Mouse (Mus musculus) embryonic facial prominence, embryonic 14.5 days (tissue): Measurements from ENCODE around the gene Spata32. TPM values are rescaled to one million over a fixed set of nuclear protein-coding genes. Genes with fewer than 3 reads are reported as not detected.

Experiments used
- ATAC-seq: fragments of 200-750 bp; cut with Nextera tagmentation; 2 replicates; pipeline ENCODE4 v1.8.0; 2017; ENCODE audit warnings: low read depth, moderate number of reproducible peaks, moderate TSS enrichment
- DNase-seq: peaks from one replicate; pipeline ENCODE4 v3.0.0-alpha.2; 2015; ENCODE audit warnings: low spot score
- H3K27ac ChIP-seq: fragments of 300-500 bp; sonication (generic); replicated peaks from 2 replicates; pipeline ENCODE4 v1.5.1; 2014; ENCODE audit warnings: low read depth, mild to moderate bottlenecking, low read length, moderate library complexity
- H3K27me3 ChIP-seq: fragments of 300-500 bp; sonication (generic); replicated peaks from 2 replicates; pipeline ENCODE4 v1.6.1; 2014; ENCODE audit warnings: low read length; ENCODE audit not compliant: control insufficient read depth, insufficient read depth
- H3K36me3 ChIP-seq: fragments of 300-500 bp; sonication (generic); 2 replicates; pipeline ENCODE4 v1.6.1; 2014; ENCODE audit warnings: low read length, mixed read lengths; ENCODE audit not compliant: control insufficient read depth, insufficient read depth
- H3K4me1 ChIP-seq: fragments of 300-500 bp; sonication (generic); 2 replicates; pipeline ENCODE4 v1.6.1; 2014; ENCODE audit warnings: antibody characterized with exemption, low read length; ENCODE audit not compliant: control insufficient read depth, insufficient read depth
- H3K4me2 ChIP-seq: fragments of 300-500 bp; sonication (generic); 2 replicates; pipeline ENCODE4 v1.6.1; 2014; ENCODE audit warnings: low read depth, mild to moderate bottlenecking, low read length, moderate library complexity, mixed read lengths
- H3K4me3 ChIP-seq: fragments of 300-500 bp; sonication (generic); 2 replicates; pipeline ENCODE4 v1.5.1; 2014; ENCODE audit warnings: low read depth, mild to moderate bottlenecking, low read length
- H3K9ac ChIP-seq: fragments of 300-500 bp; sonication (generic); 2 replicates; pipeline ENCODE4 v1.6.1; 2014; ENCODE audit warnings: low read depth, mild to moderate bottlenecking, low read length, moderate library complexity, mixed read lengths
- H3K9me3 ChIP-seq: fragments of 300-500 bp; sonication (generic); 2 replicates; pipeline ENCODE4 v1.6.1; 2016; ENCODE audit warnings: low read length; ENCODE audit not compliant: control insufficient read depth
- WGBS: fragments of 180-500 bp; shearing (Covaris S2); extraction: QIAGEN DNeasy Blood & Tissue Kit; methylation state at CpG from one replicate; pipeline ENCODE4 v1.1.7; 2014; 5-methylcytosine and 5-hydroxymethylcytosine counted together
- polyA plus RNA-seq: library from polyadenylated mRNA; unstranded; fragments of >200 nt; fragmentation: Nextera tagmentation; extraction: Ambion mirVana; gene quantifications from 2 replicates; pipeline ENCODE4 v1.2.1, GENCODE M21; 2014

Spata32 gene
- polyA plus RNA-seq, 1 experiment from 2014 or later, result not detected

DNA sequence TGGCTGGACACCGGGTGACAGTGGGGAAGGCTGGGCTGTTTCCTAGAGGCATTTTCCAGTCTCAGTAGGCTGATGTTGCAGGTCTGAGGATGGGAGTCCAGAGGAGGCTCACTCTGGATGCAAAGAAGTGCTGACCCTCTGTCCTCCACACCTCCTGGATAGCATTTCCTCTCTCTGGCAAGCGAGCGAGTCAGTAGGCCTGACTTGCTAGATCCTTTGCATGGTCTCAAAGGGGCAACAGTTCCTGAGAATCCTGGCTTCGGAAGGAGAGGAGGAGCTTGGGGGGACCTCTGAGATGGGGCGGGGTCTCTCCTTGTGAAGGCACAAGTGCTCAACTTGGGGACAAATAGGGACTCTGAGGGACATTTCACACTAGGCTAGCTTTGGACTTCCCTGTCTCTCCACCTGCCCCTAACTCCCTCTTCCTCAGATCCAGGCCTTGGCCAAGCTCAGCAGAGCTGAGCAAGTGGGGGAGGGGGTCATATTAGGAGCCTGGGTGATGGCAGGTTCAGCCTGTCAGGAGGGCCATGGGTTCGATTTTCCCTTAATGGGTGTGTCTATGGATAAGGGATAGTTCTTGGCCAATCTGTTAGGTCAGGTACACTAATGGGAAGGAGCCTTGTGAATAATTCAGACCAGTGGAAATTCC is 45.7 kb downstream of the Spata32 start:
- no peak for DNase-seq
- H3K27ac ChIP-seq, result no peak overlapping the region
- no peak for ATAC-seq
- H3K27me3 ChIP-seq, result peaks cover 36% of the 10 kb centered on the region
- no peak overlapping the region for H3K9ac ChIP-seq
- 62% methylated on average over 6 of the region's 6 CpGs for WGBS
- no peak overlapping the region for H3K4me3 ChIP-seq
- no peak overlapping the region for H3K4me2 ChIP-seq
- no peaks in the 10 kb centered on the region; the same call in 1 of the 2 replicates for H3K4me1 ChIP-seq
- H3K36me3 ChIP-seq, result no peaks in the 10 kb centered on the region
- no peaks in the 10 kb centered on the region for H3K9me3 ChIP-seq

DNA sequence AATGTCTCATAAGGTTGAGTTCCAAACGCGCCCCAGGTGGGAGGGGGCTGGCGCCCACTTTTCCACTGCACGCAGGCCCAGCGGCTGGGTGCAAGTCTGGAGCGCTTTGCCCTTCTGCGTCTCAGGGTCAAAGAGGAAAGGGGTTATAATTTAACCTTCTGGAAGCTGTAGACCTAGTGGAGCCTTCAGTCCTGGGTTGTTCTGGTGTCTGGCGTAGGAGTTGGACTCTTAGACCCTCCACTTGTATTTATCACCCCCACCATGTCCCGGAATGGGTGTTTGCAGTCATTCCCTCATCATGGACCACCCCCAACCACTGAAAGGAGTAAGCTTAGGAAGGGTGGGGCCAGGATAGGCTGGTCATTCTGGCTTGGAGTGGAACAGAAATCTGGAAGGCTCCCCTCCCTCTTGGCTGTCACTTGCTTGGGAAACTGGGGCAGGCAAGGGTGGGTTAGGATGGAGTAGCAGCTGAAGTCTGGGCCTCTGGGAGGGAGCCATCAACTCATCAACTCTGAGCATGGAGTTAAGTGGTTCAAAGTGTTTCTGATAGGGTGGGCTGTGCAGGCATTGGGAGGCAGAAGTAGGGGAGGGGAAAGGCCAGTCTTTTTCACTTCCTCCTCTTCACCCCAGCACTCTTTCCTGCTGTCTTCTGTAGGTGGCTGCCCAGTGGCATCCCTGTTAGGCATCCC is 46.4 kb downstream of the Spata32 start:
- no peak for DNase-seq
- Histone ChIP-seq H3K36me3 (no peaks in the 10 kb centered on the region), H3K27me3 (peaks cover 36% of the 10 kb centered on the region), H3K9ac (no peak overlapping the region), H3K27ac (no peak overlapping the region), H3K4me3 (peak overlapping the region; percentile 60; the same call in 1 of the 2 replicates), H3K4me1 (no peaks in the 10 kb centered on the region; the same call in 1 of the 2 replicates), H3K4me2 (peak overlapping the region; percentile 98), H3K9me3 (no peaks in the 10 kb centered on the region)
- 48% methylated on average over 9 of the region's 9 CpGs for WGBS
- no peak for ATAC-seq

DNA sequence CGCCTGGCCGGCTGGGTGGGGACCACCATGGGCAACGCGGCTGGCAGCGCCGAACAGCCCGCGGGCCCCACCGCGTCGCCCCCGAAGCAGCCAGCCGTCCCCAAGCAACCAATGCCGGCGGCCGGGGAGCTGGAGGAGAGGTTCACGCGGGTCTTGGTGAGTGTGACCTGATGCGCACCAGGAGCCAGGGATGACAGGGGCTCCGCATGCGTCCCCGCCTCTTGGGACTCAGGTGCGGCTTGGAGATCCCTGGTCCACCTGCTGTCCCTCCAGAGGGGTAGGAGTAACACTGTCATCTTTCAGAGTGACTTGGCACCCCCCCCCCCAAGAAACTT is 47.0 kb downstream of the Spata32 start:
- no peak for DNase-seq
- Histone ChIP-seq H3K9ac (peak overlapping the region; percentile 62), H3K9me3 (no peaks in the 10 kb centered on the region), H3K4me3 (peak overlapping the region; percentile 60), H3K36me3 (no peaks in the 10 kb centered on the region), H3K27ac (no peak overlapping the region), H3K4me2 (peak overlapping the region; percentile 98), H3K27me3 (peaks cover 36% of the 10 kb centered on the region), H3K4me1 (no peaks in the 10 kb centered on the region; the same call in 1 of the 2 replicates)
- no peak for ATAC-seq
- WGBS, result 0% methylated on average over 7 of the region's 23 CpGs

DNA sequence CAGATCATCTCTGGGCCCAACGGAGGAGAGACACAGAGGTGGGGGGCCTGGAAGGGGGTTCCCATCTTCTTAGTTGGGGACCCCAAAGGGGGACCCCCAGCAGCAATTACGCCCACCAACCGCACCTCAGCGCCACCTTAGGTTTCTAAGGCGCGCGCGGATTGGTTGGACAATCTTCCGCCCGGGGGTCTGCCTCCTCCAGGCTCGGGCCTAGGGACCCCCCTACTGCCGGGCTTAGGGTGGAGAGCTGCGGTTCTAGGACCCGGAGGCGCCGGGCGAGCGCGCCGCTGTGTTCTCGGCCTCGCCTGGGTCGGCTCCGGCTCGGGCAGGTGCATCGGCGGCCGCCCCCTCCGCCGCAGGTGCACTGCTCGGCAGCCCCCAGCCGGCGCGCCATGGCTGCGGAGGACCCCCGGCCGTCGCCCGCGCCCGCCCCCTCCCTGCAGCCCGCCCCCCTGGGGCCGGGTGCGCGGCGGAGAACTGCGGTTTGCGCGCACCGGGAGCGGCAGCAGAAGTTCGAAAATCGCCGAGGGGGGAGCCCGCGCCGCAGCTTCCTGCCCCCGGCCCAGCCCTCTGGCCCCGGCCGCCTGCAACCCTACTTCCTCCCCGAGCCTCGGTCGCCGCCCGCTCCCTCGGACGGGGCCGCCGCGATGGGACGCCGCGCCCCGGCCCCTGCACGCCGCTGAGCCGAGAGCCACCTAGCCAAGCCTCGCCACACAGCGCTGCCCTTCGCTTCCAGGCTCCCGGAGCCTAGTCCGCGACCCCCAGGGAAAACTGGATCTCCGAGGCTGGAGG is 47.5 kb downstream of the Spata32 start, which contains the start of gene Fmnl1:
Fmnl1 (plus strand) TSS at position 614 of the 792 bp plus-strand sequence.
- Histone ChIP-seq H3K4me2 (peak within 1 kb of the TSS; percentile 98), H3K4me3 (peak within 1 kb of the TSS; percentile 60), H3K4me1 (no peaks in the 10 kb centered on the region; the same call in 1 of the 2 replicates), H3K9me3 (no peaks in the 10 kb centered on the region), H3K36me3 (no peaks in the 10 kb centered on the region), H3K9ac (peak within 1 kb of the TSS; percentile 62), H3K27ac (no peak within 1 kb of the TSS), H3K27me3 (peaks cover 36% of the 10 kb centered on the region)
- DNase-seq (no peak), ATAC-seq (peak; percentile 42; the same call in 1 of the 2 replicates)
- 4% methylated on average over 14 of the region's 84 CpGs for WGBS

DNA sequence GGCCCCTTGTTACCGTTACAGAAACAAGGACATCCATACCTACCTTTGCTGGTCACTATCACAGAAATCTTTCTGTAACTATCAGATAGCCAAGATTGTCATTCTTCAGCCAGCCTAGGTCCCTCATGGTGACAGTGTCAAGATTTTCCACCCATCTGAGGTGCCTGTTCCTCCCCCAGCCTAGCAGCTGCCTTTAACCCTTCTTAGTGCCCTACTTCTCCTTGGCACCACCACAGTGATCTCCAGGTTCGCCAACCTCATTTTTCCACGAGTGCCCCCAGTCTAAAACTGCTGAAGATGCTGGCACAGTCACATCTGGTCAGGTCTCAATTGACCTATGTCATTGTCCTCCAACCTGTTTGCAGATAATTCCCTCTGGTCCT is 48.1 kb downstream of the Spata32 start:
- H3K4me2 ChIP-seq, result peak overlapping the region; percentile 98
- peaks cover 36% of the 10 kb centered on the region for H3K27me3 ChIP-seq
- H3K4me3 ChIP-seq, result peak overlapping the region; percentile 60
- WGBS, result 41% methylated on average over 3 of the region's 3 CpGs
- no peaks in the 10 kb centered on the region; the same call in 1 of the 2 replicates for H3K4me1 ChIP-seq
- DNase-seq, result no peak
- H3K9me3 ChIP-seq, result no peaks in the 10 kb centered on the region
- no peak overlapping the region for H3K27ac ChIP-seq
- ATAC-seq, result no peak
- no peak overlapping the region for H3K9ac ChIP-seq
- no peaks in the 10 kb centered on the region for H3K36me3 ChIP-seq

DNA sequence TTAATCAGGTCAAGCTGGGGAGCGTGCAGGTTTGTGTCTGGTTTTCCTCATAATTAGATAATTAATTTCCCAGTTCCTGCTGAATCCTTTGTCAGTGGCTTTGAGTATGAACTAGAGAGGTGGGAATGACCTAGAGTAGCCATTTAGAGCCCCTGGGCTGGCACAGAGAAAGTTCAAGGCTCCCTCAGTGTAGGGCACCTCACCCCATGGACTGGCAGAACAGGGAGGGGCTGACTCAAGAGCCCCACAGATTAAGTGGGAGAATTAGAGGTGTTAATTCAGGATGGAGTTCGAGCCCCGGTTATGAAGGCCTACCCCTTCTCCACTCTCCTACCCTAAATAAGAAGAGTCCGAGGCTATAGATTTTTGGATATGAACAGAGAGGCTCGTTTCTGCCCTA is 48.6 kb downstream of the Spata32 start:
- 86% methylated on average over 5 of the region's 5 CpGs for WGBS
- peaks cover 36% of the 10 kb centered on the region for H3K27me3 ChIP-seq

DNA sequence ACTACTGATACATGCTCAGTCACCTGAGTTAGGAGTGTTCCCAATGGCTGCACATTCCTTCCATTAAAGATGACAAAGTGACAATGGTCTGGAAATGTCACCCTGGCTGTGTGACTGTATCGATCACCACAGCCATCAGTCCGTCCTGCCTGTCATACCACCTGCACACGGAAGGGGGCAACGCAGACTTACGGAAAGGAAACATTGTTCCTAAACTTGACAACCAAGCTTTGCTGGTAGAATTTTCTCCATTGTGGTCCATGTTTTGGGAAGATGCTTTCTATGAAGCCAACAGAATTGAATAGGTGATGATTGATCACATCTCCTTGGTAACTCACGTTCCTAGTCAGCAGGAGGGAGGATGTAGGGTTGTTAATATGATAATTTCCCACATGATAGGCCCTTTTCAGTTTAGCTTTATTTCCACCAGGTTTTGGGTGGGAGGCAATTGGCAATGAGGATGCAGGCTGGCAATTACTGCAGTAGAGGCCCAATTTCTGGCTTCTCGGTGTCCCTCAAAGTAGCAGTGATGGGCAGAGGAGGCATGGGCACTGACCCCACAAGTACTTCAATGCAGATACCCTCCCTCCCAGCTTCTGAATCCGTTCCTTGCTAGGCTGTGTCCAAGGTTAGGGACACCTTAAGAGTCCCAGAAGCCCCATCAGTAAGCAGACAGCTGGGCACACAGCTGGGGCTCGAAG is 49.4 kb downstream of the Spata32 start:
- 24% methylated on average over 9 of the region's 9 CpGs for WGBS
- Histone ChIP-seq H3K4me2 (no peak overlapping the region), H3K4me3 (no peak overlapping the region), H3K9ac (no peak overlapping the region), H3K9me3 (no peaks in the 10 kb centered on the region), H3K36me3 (no peaks in the 10 kb centered on the region), H3K27me3 (peaks cover 36% of the 10 kb centered on the region), H3K27ac (no peak overlapping the region), H3K4me1 (no peaks in the 10 kb centered on the region)
- DNase-seq (peak; percentile 72), ATAC-seq (no peak)

More for the DNA sequence above, 48.6 kb downstream of the Spata32 start:
- no peak overlapping the region for H3K9ac ChIP-seq
- DNase-seq, result no peak
- no peak overlapping the region for H3K27ac ChIP-seq
- no peaks in the 10 kb centered on the region; the same call in 1 of the 2 replicates for H3K4me1 ChIP-seq
- H3K4me2 ChIP-seq, result no peak overlapping the region
- no peaks in the 10 kb centered on the region for H3K36me3 ChIP-seq
- H3K4me3 ChIP-seq, result no peak overlapping the region
- H3K9me3 ChIP-seq, result no peaks in the 10 kb centered on the region
- ATAC-seq, result no peak

DNA sequence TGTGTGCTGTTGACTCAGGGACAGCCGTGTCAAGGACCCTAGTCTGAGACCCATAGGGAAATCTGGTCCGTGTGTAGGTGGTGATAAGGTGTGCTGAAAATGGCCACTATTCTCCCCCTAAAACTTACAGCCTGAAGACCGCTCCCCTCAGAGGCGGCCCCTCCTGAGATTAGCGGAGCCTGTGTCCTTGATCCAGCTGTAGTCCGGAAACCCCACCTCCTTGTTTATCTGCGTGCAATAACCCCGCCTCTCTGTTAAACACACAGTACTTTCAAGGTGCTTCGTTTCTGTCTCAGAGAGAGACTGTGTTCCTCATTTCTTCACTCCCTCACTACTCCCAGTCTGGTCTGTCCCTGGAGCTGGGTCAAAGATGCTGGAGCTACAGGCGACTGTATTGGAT is 53.8 kb downstream of the Spata32 start:
- H3K4me3 ChIP-seq, result no peak overlapping the region
- H3K4me1 ChIP-seq, result no peaks in the 10 kb centered on the region
- no peak overlapping the region for H3K4me2 ChIP-seq
- H3K36me3 ChIP-seq, result no peaks in the 10 kb centered on the region
- no peak for ATAC-seq
- H3K27me3 ChIP-seq, result peaks cover 6% of the 10 kb centered on the region
- no peak overlapping the region for H3K27ac ChIP-seq
- no peak overlapping the region for H3K9ac ChIP-seq
- DNase-seq, result no peak
- 30% methylated on average over 10 of the region's 10 CpGs for WGBS
- H3K9me3 ChIP-seq, result no peaks in the 10 kb centered on the region
